Mouse (Mus musculus) heart, postnatal 25 days (tissue): ENCODE measurements around the gene Sun1. TPM values are rescaled to one million over a fixed set of nuclear protein-coding genes. Genes with fewer than 3 reads are reported as not detected.

Experiments used
- DNase-seq: peaks from one replicate; pipeline ENCODE4 v3.0.0; 2022; ENCODE audit warnings: low spot score
- intact Hi-C: fragments of 180-260 bp; cut with DNase I; formaldehyde crosslinking; loops from one replicate; pipeline ENCODE4 v1.15.1; 2025
- total RNA-seq, 2 experiments: library from RNA; stranded (reverse); gene quantifications; 2 replicates each; pipeline ENCODE4 v1.2.3; 2021

Sun1 gene
- total RNA-seq, 2 experiments from 2014 or later = 42.4 to 53.7 TPM

- no peak for DNase-seq
- intact Hi-C loops = no loop called here
These were observed 76.8 kb downstream of the Sun1 start for GRCm38 (mm10) chr5:139277287-139277686.

GRCm38 (mm10) chr5:139281373-139282112 is 81.1 kb downstream of the Sun1 start:
- DNase-seq = no peak
- intact Hi-C loops = loop anchor here (2.0 kb wide), 2 partner anchors 43 to 223 kb away; partner anchors contain the start of gene Adap1

- peak; percentile 55 for DNase-seq
- intact Hi-C loops = loop anchor here (2.0 kb wide), 2 partner anchors 43 to 223 kb away; partner anchors contain the start of gene Adap1
These were observed 81.8 kb downstream of the Sun1 start for GRCm38 (mm10) chr5:139282191-139282590.

GRCm38 (mm10) chr5:139283460-139284180 is 83.2 kb downstream of the Sun1 start:
- DNase-seq = no peak
- intact Hi-C loops = loop anchor here (2.0 kb wide), 2 partner anchors 41 to 221 kb away; partner anchors contain the start of gene Adap1

- no peak for DNase-seq
- intact Hi-C loops = no loop called here
These were observed 85.1 kb downstream of the Sun1 start for GRCm38 (mm10) chr5:139285383-139286067.

- intact Hi-C loops = no loop called here
- no peak for DNase-seq
These were observed 85.9 kb downstream of the Sun1 start for GRCm38 (mm10) chr5:139286142-139286941.

GRCm38 (mm10) chr5:139287099-139287498 is 86.7 kb downstream of the Sun1 start:
- no peak for DNase-seq
- intact Hi-C loops = no loop called here

- DNase-seq = no peak
These were observed 87.3 kb downstream of the Sun1 start for GRCm38 (mm10) chr5:139287787-139288186.

GRCm38 (mm10) chr5:139288591-139288990 is 88.2 kb downstream of the Sun1 start:
- no peak for DNase-seq
- intact Hi-C loops = no loop called here

More at GRCm38 (mm10) chr5:139287787-139288186, 87.3 kb downstream of the Sun1 start:
- intact Hi-C loops = no loop called here

GRCm38 (mm10) chr5:139290467-139291259 is 90.2 kb downstream of the Sun1 start:
- intact Hi-C loops = no loop called here
- no peak for DNase-seq

GRCm38 (mm10) chr5:139291811-139292560 is 91.5 kb downstream of the Sun1 start:
- intact Hi-C loops = no loop called here
- no peak for DNase-seq

- intact Hi-C loops = no loop called here
- DNase-seq = no peak
These were observed 93.7 kb downstream of the Sun1 start for GRCm38 (mm10) chr5:139294089-139294488.

- intact Hi-C loops = no loop called here
- no peak for DNase-seq
These were observed 96.7 kb downstream of the Sun1 start for GRCm38 (mm10) chr5:139297092-139297491.

GRCm38 (mm10) chr5:139297745-139298144 is 97.3 kb downstream of the Sun1 start:
- no peak for DNase-seq
- intact Hi-C loops = no loop called here
